Mouse (Mus musculus) E14TG2a.4 (cell line): Measurements from ENCODE around the gene Mog.

ENCODE experiments used
- H3K27me3 ChIP-seq: 2 replicates; pipeline ENCODE4 v1.6.1; 2014; ENCODE audit warnings: low read length, control low read depth; ENCODE audit not compliant: insufficient read depth
- H3K36me3 ChIP-seq: 2 replicates; pipeline ENCODE4 v1.6.1; 2014; ENCODE audit warnings: low read length, control low read depth; ENCODE audit not compliant: insufficient read depth
- H3K4me1 ChIP-seq: replicated peaks from 2 replicates; pipeline ENCODE4 v1.6.1; 2014; ENCODE audit warnings: low read depth, low read length, control low read depth
- H3K4me3 ChIP-seq: replicated peaks from 2 replicates; pipeline ENCODE4 v1.5.1; 2014; ENCODE audit warnings: mild to moderate bottlenecking, low read length
- H3K9me3 ChIP-seq: 2 replicates; pipeline ENCODE4 v1.6.1; 2014; ENCODE audit warnings: low read length, control low read depth
- CTCF ChIP-seq: conservative IDR thresholded peaks from 2 replicates; pipeline ENCODE4 v1.5.1; 2014; ENCODE audit warnings: low read length
- NANOG ChIP-seq: IDR thresholded peaks from 2 replicates; pipeline ENCODE4 v1.6.1; 2014; ENCODE audit warnings: borderline replicate concordance, low read length, mixed read lengths
- POU5F1 ChIP-seq: IDR thresholded peaks from 2 replicates; pipeline ENCODE4 v1.6.1; 2014; ENCODE audit warnings: low read length, borderline replicate concordance

The Mog gene

GRCm38 (mm10) chr17:37047981-37048380 lies 24.8 kb upstream of the Mog start:
- TF ChIP-seq CTCF (no peak), NANOG (no peak), POU5F1 (no peak)
- H3K36me3 ChIP-seq = peaks cover 45% of the 10 kb centered on the region
- peak overlapping the region; percentile 95 for H3K4me3 ChIP-seq

GRCm38 (mm10) chr17:37047332-37047976 lies 24.3 kb upstream of the Mog start:
- Histone ChIP-seq H3K4me1 (peaks cover 76% of the 10 kb centered on the region), H3K9me3 (no peaks in the 10 kb centered on the region), H3K27me3 (0 out of 2 replicates have a peak, but pooled peaks cover 2% of the 10 kb centered on the region), H3K4me3 (peak overlapping the region; percentile 95), H3K36me3 (peaks cover 40% of the 10 kb centered on the region)
- TF ChIP-seq NANOG (no peak), POU5F1 (no peak), CTCF (no peak)

More at GRCm38 (mm10) chr17:37047981-37048380, 24.8 kb upstream of the Mog start:
- H3K4me1 ChIP-seq = peaks cover 81% of the 10 kb centered on the region
- 0 out of 2 replicates have a peak, but pooled peaks cover 2% of the 10 kb centered on the region for H3K27me3 ChIP-seq
- no peaks in the 10 kb centered on the region for H3K9me3 ChIP-seq

GRCm38 (mm10) chr17:37046312-37047112 lies 23.3 kb upstream of the Mog start:
- H3K4me3 ChIP-seq = peak overlapping the region; percentile 95
- peaks cover 67% of the 10 kb centered on the region for H3K4me1 ChIP-seq
- H3K9me3 ChIP-seq = no peaks in the 10 kb centered on the region
- no peak for TF ChIP-seq POU5F1
- no peak for TF ChIP-seq NANOG
- no peak for TF ChIP-seq CTCF
- 0 out of 2 replicates have a peak, but pooled peaks cover 2% of the 10 kb centered on the region for H3K27me3 ChIP-seq
- H3K36me3 ChIP-seq = peaks cover 31% of the 10 kb centered on the region

GRCm38 (mm10) chr17:37045611-37046311 lies 22.6 kb upstream of the Mog start, which contains the start of gene Gabbr1:
Gabbr1 (plus strand) TSS chr17:37045966.
- Histone ChIP-seq H3K4me3 (peak within 1 kb of the TSS; percentile 95), H3K27me3 (0 out of 2 replicates have a peak, but pooled peaks cover 2% of the 10 kb centered on the region), H3K4me1 (peaks cover 59% of the 10 kb centered on the region), H3K9me3 (no peaks in the 10 kb centered on the region), H3K36me3 (peaks cover 24% of the 10 kb centered on the region)
- TF ChIP-seq NANOG (no peak), CTCF (no peak), POU5F1 (no peak)

GRCm38 (mm10) chr17:37044651-37045244 lies 21.6 kb upstream of the Mog start:
- Histone ChIP-seq H3K4me3 (peak overlapping the region; percentile 95), H3K36me3 (peaks cover 23% of the 10 kb centered on the region), H3K4me1 (peaks cover 52% of the 10 kb centered on the region), H3K9me3 (no peaks in the 10 kb centered on the region), H3K27me3 (0 out of 2 replicates have a peak, but pooled peaks cover 2% of the 10 kb centered on the region)
- TF ChIP-seq NANOG (no peak), CTCF (no peak)

GRCm38 (mm10) chr17:37039127-37039894 lies 16.1 kb upstream of the Mog start:
- H3K9me3 ChIP-seq = no peaks in the 10 kb centered on the region
- peaks cover 11% of the 10 kb centered on the region for H3K4me1 ChIP-seq
- H3K36me3 ChIP-seq = no peaks in the 10 kb centered on the region
- no peaks in the 10 kb centered on the region for H3K27me3 ChIP-seq
- H3K4me3 ChIP-seq = no peak overlapping the region
- TF ChIP-seq NANOG (no peak), POU5F1 (no peak), CTCF (no peak)

- H3K36me3 ChIP-seq = no peaks in the 10 kb centered on the region
- TF ChIP-seq POU5F1 (no peak), NANOG (no peak), CTCF (no peak)
- H3K4me3 ChIP-seq = peak overlapping the region; percentile 72
- H3K27me3 ChIP-seq = no peaks in the 10 kb centered on the region
- H3K4me1 ChIP-seq = peaks cover 80% of the 10 kb centered on the region
- H3K9me3 ChIP-seq = no peaks in the 10 kb centered on the region
These were observed 6.0 kb upstream of the Mog start for GRCm38 (mm10) chr17:37029162-37029561.
